Mouse (Mus musculus): ENCODE data around the gene Slc9b1. TPM values are rescaled to one million over a fixed set of nuclear protein-coding genes. Genes with fewer than 3 reads are reported as not detected.

Slc9b1 gene
- not detected in 2 replicates for total RNA-seq (2023)

DNA sequence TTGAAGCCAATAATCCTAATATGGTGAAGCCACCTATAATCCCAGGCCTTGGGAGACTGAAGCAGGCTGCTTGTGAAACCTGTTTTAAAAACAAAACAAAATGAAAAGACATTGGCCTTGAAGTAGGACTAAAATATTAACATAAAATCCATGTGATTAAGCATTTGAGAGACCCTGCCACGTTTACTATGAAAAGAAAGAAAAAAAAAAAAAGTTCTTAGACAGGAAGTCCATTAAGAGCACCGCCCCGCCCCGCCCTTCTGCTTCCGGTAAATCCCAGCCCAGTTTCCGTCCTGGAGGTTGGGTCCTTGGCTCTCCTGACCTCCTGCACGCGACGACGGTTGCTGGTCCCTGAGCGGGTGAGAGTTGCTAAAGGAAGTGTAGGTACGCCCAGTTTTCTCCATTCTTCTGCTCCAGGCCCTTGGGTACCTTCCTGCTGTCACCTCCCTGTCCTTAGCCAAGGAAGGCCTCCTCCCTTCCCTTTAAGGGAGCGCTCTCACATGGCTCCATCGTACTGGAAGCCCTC, at the start of gene Slc9b1:
Slc9b1 (plus strand) TSS at position 291 of the 526 bp plus-strand sequence.

GRCm38 (mm10) chr3:135307411-135308259, 40.2 kb upstream of the Slc9b1 start, which contains the start of gene Slc9b2:
TSS of gene Slc9b2 (plus strand) at chr3:135307700.

GRCm38 (mm10) chr3:135423608-135424212, 75.9 kb downstream of the Slc9b1 start, which contains the start of gene Cisd2:
TSS of gene Cisd2 (minus strand) at chr3:135423925.

GRCm38 (mm10) chr3:135437758-135438495, 90.1 kb downstream of the Slc9b1 start, which contains the start of gene Ube2d3:
TSS of gene Ube2d3 (plus strand) at chr3:135438149.

Other genes with a start within 250 kb of the Slc9b1 start
- 21.7 and 34.6 TPM in 2 replicates for gene Cenpe, start 135.5 kb upstream of the Slc9b1 start, total RNA-seq (2023)
- not detected in 2 replicates for gene Bdh2, start 66.8 kb upstream of the Slc9b1 start, total RNA-seq (2023)
- not detected in 2 replicates for gene Slc9b2, start 40.3 kb upstream of the Slc9b1 start, total RNA-seq (2023)
- 21.0 and 21.3 TPM in 2 replicates for gene Cisd2, start 75.9 kb downstream of the Slc9b1 start, total RNA-seq (2023)
- 528 and 646 TPM in 2 replicates for gene Ube2d3, start 90.1 kb downstream of the Slc9b1 start, total RNA-seq (2023)
- gene Manba, start 137.6 kb downstream of the Slc9b1 start, total RNA-seq (2023): 18.3 and 33.3 TPM in 2 replicates

Data from neutrophil, adult 65 days (primary cell).